Comparison of ENCODE assay signal across 9 mouse cellular contexts in the genomic region with DNA sequence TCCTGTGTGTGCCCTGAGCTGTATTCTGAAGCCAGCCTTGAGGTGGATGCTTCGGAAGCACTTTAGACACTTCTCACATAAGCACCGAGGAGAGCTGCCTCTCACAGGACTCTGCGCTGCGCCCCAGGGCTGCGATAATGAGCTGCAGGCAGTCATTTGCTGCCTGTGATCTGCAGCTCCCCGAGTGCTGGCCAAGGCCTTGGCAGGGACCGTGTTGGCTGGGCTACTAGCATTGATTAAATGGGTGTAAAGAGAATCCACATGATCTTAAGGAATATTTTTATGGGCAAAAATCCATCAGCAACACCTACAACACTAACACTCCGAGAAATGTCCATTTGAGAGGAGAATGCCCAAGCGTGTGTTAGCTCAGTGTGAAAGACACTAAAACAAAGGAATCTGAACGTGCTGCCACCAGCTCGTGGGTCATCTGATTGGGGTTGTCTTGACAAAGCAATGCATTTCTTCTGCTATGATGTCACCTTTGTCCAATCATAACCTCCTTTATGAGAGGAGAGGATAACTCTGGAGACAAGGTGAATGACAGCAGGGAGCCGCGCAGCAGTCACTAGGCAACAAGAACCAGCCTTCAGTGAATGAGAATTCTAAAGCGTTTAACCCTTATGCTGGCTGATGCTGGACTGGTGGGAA. TPM values are rescaled to one million over a fixed set of nuclear protein-coding genes. Genes with fewer than 3 reads are reported as not detected.
DNase-seq lines count a peak whose midpoint lies in the region; ATAC-seq and TF ChIP-seq lines count a peak whose summit lies in the region.
"Had no signal": no experiment of that assay in that cellular context is flagged by ENCODE, and none has a peak within 500 bp of the region (broad histone marks: within the 10 kb centered on the region; RNA-seq: fewer than 3 reads in every experiment).

No protein-coding gene starts in this region.

- 71% methylated on average over 14 of the region's 14 CpGs for WGBS in intestine, embryonic 14.5 days
- WGBS in intestine, postnatal 0 days = 65% methylated on average over 14 of the region's 14 CpGs
- WGBS in forebrain, embryonic 10.5 days = 52% methylated on average over 14 of the region's 14 CpGs
- 6% methylated on average over 14 of the region's 14 CpGs for WGBS in midbrain, embryonic 14.5 days

- H3K9me3 ChIP-seq in intestine, embryonic 14.5 days (ENCODE audit: control insufficient read depth, low read length) = no peaks in the 10 kb centered on the region
- no peaks in the 10 kb centered on the region for H3K9me3 ChIP-seq in intestine, postnatal 0 days (ENCODE audit: control insufficient read depth)
- H3K9me3 ChIP-seq in forebrain, embryonic 10.5 days = no peaks in the 10 kb centered on the region
- no peaks in the 10 kb centered on the region for H3K9me3 ChIP-seq in midbrain, embryonic 14.5 days (ENCODE audit: control insufficient read depth, low read length)
- H3K9me3 ChIP-seq: limb, embryonic 12.5 days had no signal

- H3K27ac ChIP-seq in intestine, embryonic 14.5 days (ENCODE audit: low read depth) = no peak overlapping the region
- no peak overlapping the region; the same call in 1 of the 2 replicates for H3K27ac ChIP-seq in intestine, postnatal 0 days (ENCODE audit: low read depth, low read length)
- peak overlapping the region; percentile 81 for H3K27ac ChIP-seq in forebrain, embryonic 10.5 days
- peak overlapping the region; percentile 93 for H3K27ac ChIP-seq in midbrain, embryonic 14.5 days (replicated peaks; ENCODE audit: low read depth, low read length)
- H3K27ac ChIP-seq: limb, embryonic 12.5 days had no signal

- peaks cover 20% of the 10 kb centered on the region; the same call in 1 of the 2 replicates for H3K36me3 ChIP-seq in intestine, embryonic 14.5 days (ENCODE audit: control insufficient read depth, insufficient read depth, low read length)
- peaks cover 23% of the 10 kb centered on the region for H3K36me3 ChIP-seq in intestine, postnatal 0 days (ENCODE audit: control insufficient read depth, insufficient read depth)
- peaks cover 25% of the 10 kb centered on the region for H3K36me3 ChIP-seq in forebrain, embryonic 10.5 days (replicated peaks)
- no peaks in the 10 kb centered on the region for H3K36me3 ChIP-seq in midbrain, embryonic 14.5 days (ENCODE audit: control insufficient read depth, insufficient read depth, low read length)

- H3K27me3 ChIP-seq in intestine, embryonic 14.5 days (replicated peaks; ENCODE audit: control insufficient read depth, insufficient read depth, low read length) = no peaks in the 10 kb centered on the region
- no peaks in the 10 kb centered on the region for H3K27me3 ChIP-seq in intestine, postnatal 0 days (replicated peaks; ENCODE audit: control insufficient read depth, insufficient read depth, low read length)
- H3K27me3 ChIP-seq in forebrain, embryonic 10.5 days (ENCODE audit: poor library complexity, severe bottlenecking) = no peaks in the 10 kb centered on the region
- H3K27me3 ChIP-seq in midbrain, embryonic 14.5 days (ENCODE audit: control insufficient read depth, insufficient read depth, low read length) = no peaks in the 10 kb centered on the region
- H3K27me3 ChIP-seq: limb, embryonic 12.5 days had no signal

- TF ChIP-seq CTCF in intestine, postnatal 0 days (IDR thresholded peaks at IDR 0.05; ENCODE audit: low read depth) = no peak

- DNase-seq in intestine, embryonic 14.5 days (ENCODE audit: low spot score) = peak; percentile 49
- DNase-seq in forebrain, embryonic 10.5 days (ENCODE audit: extremely low spot score, low spot score) = peak; percentile 37
- peak; percentile 25 for DNase-seq in layer of hippocampus, adult 9-10 months (ENCODE audit: low spot score)
- peak; percentile 87 for DNase-seq in midbrain, embryonic 14.5 days
- no peak for DNase-seq in kidney, adult 18-20 months
- no peak for DNase-seq in urinary bladder, postnatal 10 days (ENCODE audit: low spot score)

- no peak overlapping the region for H3K9ac ChIP-seq in intestine, embryonic 14.5 days (ENCODE audit: low read length)
- H3K9ac ChIP-seq in intestine, postnatal 0 days (ENCODE audit: low read depth, low read length) = no peak overlapping the region
- peak overlapping the region; percentile 44 for H3K9ac ChIP-seq in midbrain, embryonic 14.5 days (replicated peaks; ENCODE audit: low read length)
- H3K9ac ChIP-seq: limb, embryonic 12.5 days had no signal

- ATAC-seq in intestine, embryonic 14.5 days (replicated peaks; ENCODE audit: low FRiP score, low TSS enrichment, low read depth) = no peak; the same call in 1 of the 2 replicates
- ATAC-seq in intestine, postnatal 0 days = no peak
- ATAC-seq in midbrain, embryonic 14.5 days (ENCODE audit: low FRiP score, low TSS enrichment) = peak; percentile 91
- no peak for ATAC-seq in megakaryocyte progenitor cell, adult 5-6 weeks (replicated peaks; ENCODE audit: poor library complexity)

- no peak overlapping the region for H3K4me2 ChIP-seq in intestine, embryonic 14.5 days (ENCODE audit: low read length)
- H3K4me2 ChIP-seq in intestine, postnatal 0 days (replicated peaks; ENCODE audit: low read depth) = no peak overlapping the region
- H3K4me2 ChIP-seq in midbrain, embryonic 14.5 days (ENCODE audit: low read length) = peak overlapping the region; percentile 47
- H3K4me2 ChIP-seq: limb, embryonic 12.5 days had no signal

- H3K4me1 ChIP-seq in intestine, embryonic 14.5 days (replicated peaks; ENCODE audit: control insufficient read depth, insufficient read depth, low read length) = no peaks in the 10 kb centered on the region
- no peaks in the 10 kb centered on the region for H3K4me1 ChIP-seq in intestine, postnatal 0 days (replicated peaks; ENCODE audit: control insufficient read depth, insufficient read depth, low read length)
- peaks cover 23% of the 10 kb centered on the region for H3K4me1 ChIP-seq in forebrain, embryonic 10.5 days
- H3K4me1 ChIP-seq in midbrain, embryonic 14.5 days (ENCODE audit: control insufficient read depth, insufficient read depth, low read length) = peaks cover 21% of the 10 kb centered on the region
- H3K4me1 ChIP-seq: limb, embryonic 12.5 days had no signal

- no peak overlapping the region for H3K4me3 ChIP-seq in intestine, embryonic 14.5 days (ENCODE audit: low read depth, low read length)
- H3K4me3 ChIP-seq in intestine, postnatal 0 days (ENCODE audit: low read depth, low read length) = no peak overlapping the region
- H3K4me3 ChIP-seq in forebrain, embryonic 10.5 days = peak overlapping the region; percentile 27
- 0 out of 2 replicates have a peak overlapping the region, but pooled peaks have one; percentile 4 for H3K4me3 ChIP-seq in midbrain, embryonic 14.5 days (replicated peaks; ENCODE audit: low read depth, low read length)
- H3K4me3 ChIP-seq: limb, embryonic 12.5 days had no signal

RNA-seq across cellular contexts. Expression of a gene that starts 35.7 kb away (rescaled TPM):
- polyA plus RNA-seq in intestine, embryonic 14.5 days (2014; fragmentation: Nextera tagmentation; extraction: Ambion mirVana) = 29.5 and 30.1 TPM in 2 replicates
- polyA plus RNA-seq in intestine, postnatal 0 days (2015; fragmentation: Nextera tagmentation; extraction: Ambion mirVana) = 25.8 and 27.2 TPM in 2 replicates
- 17.4 and 19.7 TPM in 2 replicates for polyA plus RNA-seq in forebrain, embryonic 10.5 days (2016; fragmentation: Nextera tagmentation; extraction: Ambion mirVana)
- polyA plus RNA-seq in midbrain, embryonic 14.5 days (2014; fragmentation: Nextera tagmentation; extraction: Ambion mirVana) = 47.2 and 48.6 TPM in 2 replicates
- total RNA-seq in megakaryocyte progenitor cell, adult 5-6 weeks (2015) = 75.6 and 77.2 TPM in 2 replicates
- 83.1 and 85.8 TPM in 2 replicates for total RNA-seq in megakaryocyte progenitor cell, adult 5-6 weeks (2017)

RNA-seq across cellular contexts. Expression of a gene that starts 53.7 kb away (rescaled TPM):
- polyA plus RNA-seq in intestine, embryonic 14.5 days (2014; fragmentation: Nextera tagmentation; extraction: Ambion mirVana) = 12.1 and 13.5 TPM in 2 replicates
- polyA plus RNA-seq in intestine, postnatal 0 days (2015; fragmentation: Nextera tagmentation; extraction: Ambion mirVana) = 11.4 and 13.5 TPM in 2 replicates
- 14.3 and 14.5 TPM in 2 replicates for polyA plus RNA-seq in forebrain, embryonic 10.5 days (2016; fragmentation: Nextera tagmentation; extraction: Ambion mirVana)
- 7.7 and 9.8 TPM in 2 replicates for polyA plus RNA-seq in midbrain, embryonic 14.5 days (2014; fragmentation: Nextera tagmentation; extraction: Ambion mirVana)
- 36.1 and 38.4 TPM in 2 replicates for total RNA-seq in megakaryocyte progenitor cell, adult 5-6 weeks (2015)
- 47.7 and 50.8 TPM in 2 replicates for total RNA-seq in megakaryocyte progenitor cell, adult 5-6 weeks (2017)

Comparison
In these comparisons a context has a peak if more than half of its experiments do, and no peak if none do; other contexts are left out.
1. DNase-seq: peak in intestine, embryonic 14.5 days (single experiment), forebrain, embryonic 10.5 days (single experiment), layer of hippocampus, adult 9-10 months (single experiment) and midbrain, embryonic 14.5 days (single experiment); none in kidney, adult 18-20 months (single experiment) and urinary bladder, postnatal 10 days (single experiment).
2. H3K27ac ChIP-seq: peak in forebrain, embryonic 10.5 days (single experiment) and midbrain, embryonic 14.5 days (single experiment); none in intestine, embryonic 14.5 days (single experiment) and intestine, postnatal 0 days (single experiment).
3. H3K4me3 ChIP-seq: peak in forebrain, embryonic 10.5 days (single experiment) and midbrain, embryonic 14.5 days (single experiment); none in intestine, embryonic 14.5 days (single experiment) and intestine, postnatal 0 days (single experiment).